Mouse (Mus musculus): ENCODE measurements at regions not wholly inside any gene's neighbourhood (a gene's known extent, or its start where the extent isn't known, plus 50 kb on each side); places are given as distances from the start of the nearest gene placed in this dataset.

- TF ChIP-seq FLI1 (IDR thresholded peaks at IDR 0.05; ENCODE audit: low read length) (no peak), GATA1 (IDR thresholded peaks at IDR 0.05; ENCODE audit: borderline replicate concordance, low read length) (no peak)
These were observed 128.5 kb upstream of the Cadm1 start for GRCm38 (mm10) chr9:47401511-47401910.
